Mouse (Mus musculus) v-Abl transformed pro-B cells (cell line): ENCODE measurements around the gene Rps3a1.

Source experiments
- in situ Hi-C, 2 experiments: fragments of 400-800 bp; cut with MboI; formaldehyde crosslinking; loops; one replicate each; pipeline ENCODE4 v1.15.1; 2025; ENCODE audit not compliant: unreplicated experiment in 2 of 2

Rps3a1 gene

GRCm38 (mm10) chr3:86142263-86142933, at the start of gene Rps3a1:
Rps3a1 (minus strand) TSS chr3:86142702.
- in situ Hi-C loops: loop anchor here (10.0 to 25.0 kb wide), 6 partner anchors 568 to 1558 kb away; partner anchors contain the start of genes Arfip1 (in 1 of the 2) and Gatb (in 1 of the 2)

- in situ Hi-C loops: no loop called here
Observed at GRCm38 (mm10) chr3:86187736-86188389, 45.4 kb upstream of the Rps3a1 start.

- in situ Hi-C loops: no loop called here
Observed at GRCm38 (mm10) chr3:86184546-86184945, 42.0 kb upstream of the Rps3a1 start.

- in situ Hi-C loops: no loop called here
Observed at GRCm38 (mm10) chr3:86181107-86181506, 38.6 kb upstream of the Rps3a1 start.

- in situ Hi-C loops: no loop called here
Observed at GRCm38 (mm10) chr3:86179714-86180113, 37.2 kb upstream of the Rps3a1 start.

- in situ Hi-C loops: no loop called here
Observed at GRCm38 (mm10) chr3:86168841-86169425, 26.4 kb upstream of the Rps3a1 start.

GRCm38 (mm10) chr3:86149521-86149920, 7.0 kb upstream of the Rps3a1 start:
- in situ Hi-C loops: loop anchor here (10.0 to 25.0 kb wide), 6 partner anchors 575 to 1565 kb away; partner anchors contain the start of genes Arfip1 (in 1 of the 2) and Gatb (in 1 of the 2)

GRCm38 (mm10) chr3:86149063-86149462, 6.6 kb upstream of the Rps3a1 start:
- in situ Hi-C loops: loop anchor here (10.0 to 25.0 kb wide), 6 partner anchors 574 to 1564 kb away; partner anchors contain the start of genes Arfip1 (in 1 of the 2) and Gatb (in 1 of the 2)

GRCm38 (mm10) chr3:86143343-86143742, 841 bp upstream of the Rps3a1 start:
- in situ Hi-C loops: loop anchor here (10.0 to 25.0 kb wide), 6 partner anchors 569 to 1559 kb away; partner anchors contain the start of genes Arfip1 (in 1 of the 2) and Gatb (in 1 of the 2)

GRCm38 (mm10) chr3:86142934-86143317, 424 bp upstream of the Rps3a1 start:
- in situ Hi-C loops: loop anchor here (10.0 to 25.0 kb wide), 6 partner anchors 568 to 1558 kb away; partner anchors contain the start of genes Arfip1 (in 1 of the 2) and Gatb (in 1 of the 2)

- in situ Hi-C loops: loop anchor here (10.0 to 25.0 kb wide), 6 partner anchors 567 to 1557 kb away; partner anchors contain the start of genes Arfip1 (in 1 of the 2) and Gatb (in 1 of the 2)
Observed at GRCm38 (mm10) chr3:86141886-86142262, 628 bp downstream of the Rps3a1 start.

GRCm38 (mm10) chr3:86141366-86141765, 1.1 kb downstream of the Rps3a1 start:
- in situ Hi-C loops: loop anchor here (10.0 to 25.0 kb wide), 6 partner anchors 567 to 1557 kb away; partner anchors contain the start of genes Arfip1 (in 1 of the 2) and Gatb (in 1 of the 2)

GRCm38 (mm10) chr3:86139660-86140059, 2.8 kb downstream of the Rps3a1 start:
- in situ Hi-C loops: loop anchor here (10.0 to 25.0 kb wide), 6 partner anchors 565 to 1555 kb away; partner anchors contain the start of genes Arfip1 (in 1 of the 2) and Gatb (in 1 of the 2)

- in situ Hi-C loops: loop anchor here (25.0 kb wide), 3 partner anchors 625 to 1450 kb away; no protein-coding TSS in a partner anchor
Observed at GRCm38 (mm10) chr3:86136936-86137574, 5.4 kb downstream of the Rps3a1 start.

- in situ Hi-C loops: loop anchor here (25.0 kb wide), 3 partner anchors 626 to 1449 kb away; no protein-coding TSS in a partner anchor
Observed at GRCm38 (mm10) chr3:86135886-86136563, 6.5 kb downstream of the Rps3a1 start.

GRCm38 (mm10) chr3:86134939-86135638, 7.4 kb downstream of the Rps3a1 start:
- in situ Hi-C loops: loop anchor here (5.0 to 25.0 kb wide), 4 partner anchors 428 to 1448 kb away; no protein-coding TSS in a partner anchor

- in situ Hi-C loops: loop anchor here (5.0 to 25.0 kb wide), 4 partner anchors 422 to 1442 kb away; no protein-coding TSS in a partner anchor
Observed at GRCm38 (mm10) chr3:86129757-86130156, 12.7 kb downstream of the Rps3a1 start.

GRCm38 (mm10) chr3:86123251-86123746, 19.2 kb downstream of the Rps3a1 start:
- in situ Hi-C loops: loop anchor here (25.0 kb wide), 3 partner anchors 1186 to 1536 kb away; partner anchors contain the start of genes Arfip1 (in 1 of the 2) and Tigd4 (in 1 of the 2)
